Mouse (Mus musculus) limb, embryonic 11.5 days (tissue): ENCODE measurements around the gene Acot13. TPM values are rescaled to one million over a fixed set of nuclear protein-coding genes. Genes with fewer than 3 reads are reported as not detected.

Experiments
- ATAC-seq: fragments of 200-750 bp; cut with Nextera tagmentation; 2 replicates; pipeline ENCODE4 v1.8.0; 2017; ENCODE audit warnings: low read depth; ENCODE audit not compliant: insufficient number of reproducible peaks, low FRiP score, low TSS enrichment
- DNase-seq: peaks from one replicate; pipeline ENCODE4 v3.0.0-alpha.2; 2015; ENCODE audit warnings: low spot score
- H3K27ac ChIP-seq: fragments of 300-500 bp; sonication (generic); replicated peaks from 2 replicates; pipeline ENCODE4 v1.5.1; 2014; ENCODE audit warnings: low read depth, mild to moderate bottlenecking, low read length
- H3K27me3 ChIP-seq: fragments of 300-500 bp; sonication (generic); 2 replicates; pipeline ENCODE4 v1.6.1; 2014; ENCODE audit warnings: mild to moderate bottlenecking, low read length, mixed read lengths; ENCODE audit not compliant: control insufficient read depth, insufficient read depth
- H3K36me3 ChIP-seq: fragments of 300-500 bp; sonication (generic); 2 replicates; pipeline ENCODE4 v1.6.1; 2014; ENCODE audit warnings: mild to moderate bottlenecking, low read length, moderate library complexity, mixed read lengths; ENCODE audit not compliant: control insufficient read depth, insufficient read depth
- H3K4me1 ChIP-seq: fragments of 300-500 bp; sonication (generic); 2 replicates; pipeline ENCODE4 v1.6.1; 2014; ENCODE audit warnings: low read length, mixed read lengths; ENCODE audit not compliant: control insufficient read depth, insufficient read depth
- H3K4me2 ChIP-seq: fragments of 300-500 bp; sonication (generic); 2 replicates; pipeline ENCODE4 v1.6.1; 2014; ENCODE audit warnings: low read depth, mild to moderate bottlenecking, moderate library complexity; ENCODE audit not compliant: severe bottlenecking
- H3K4me3 ChIP-seq: fragments of 300-500 bp; sonication (generic); 2 replicates; pipeline ENCODE4 v1.5.1; 2014; ENCODE audit warnings: low read depth, low read length
- H3K9ac ChIP-seq: fragments of 300-500 bp; sonication (generic); 2 replicates; pipeline ENCODE4 v1.6.1; 2014; ENCODE audit warnings: mild to moderate bottlenecking, low read length
- H3K9me3 ChIP-seq: fragments of 300-500 bp; sonication (generic); 2 replicates; pipeline ENCODE4 v1.6.1; 2016; ENCODE audit warnings: low read length; ENCODE audit not compliant: control insufficient read depth
- WGBS: fragments of 180-500 bp; shearing (Covaris S2); extraction: QIAGEN DNeasy Blood & Tissue Kit; methylation state at CpG from one replicate; pipeline ENCODE4 v1.1.7; 2014; 5-methylcytosine and 5-hydroxymethylcytosine counted together
- polyA plus RNA-seq: library from polyadenylated mRNA; unstranded; fragments of >200 nt; fragmentation: Nextera tagmentation; extraction: Ambion mirVana; gene quantifications from 2 replicates; pipeline ENCODE4 v1.2.1, GENCODE M21; 2014

Gene Acot13
- polyA plus RNA-seq, 1 experiment from 2014 or later = 71.1 TPM

DNA sequence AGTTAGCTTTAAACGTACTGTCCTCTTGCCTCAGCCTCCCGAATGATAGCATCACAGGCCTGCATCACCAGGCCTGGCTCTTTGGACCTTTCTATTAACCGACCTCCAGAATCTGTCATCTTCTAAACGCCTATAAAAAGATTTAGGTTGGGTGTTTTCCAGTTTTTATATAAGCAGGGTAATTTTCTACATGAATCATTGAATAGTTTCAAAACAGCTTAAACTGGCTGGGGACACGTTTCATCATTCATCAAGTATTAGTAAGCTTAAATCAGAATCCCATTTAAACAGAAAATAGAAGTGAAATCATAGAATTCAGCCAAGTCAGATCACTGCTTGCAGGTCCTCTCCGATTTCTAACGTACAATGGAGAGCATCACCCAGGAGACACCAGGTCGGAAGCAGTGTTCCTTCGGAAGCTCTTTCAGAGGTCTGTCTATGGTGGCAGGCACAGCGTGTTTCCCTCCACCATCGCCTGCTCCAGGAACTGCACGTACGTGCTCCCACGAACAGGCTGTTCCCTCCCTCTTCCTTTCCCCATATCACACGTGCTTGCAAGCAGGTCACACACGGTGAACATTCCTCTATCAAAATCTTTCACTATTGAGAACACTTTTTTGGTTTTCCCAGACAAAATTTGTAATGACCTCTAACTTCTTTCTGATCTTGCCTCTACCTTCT lies 8.5 kb downstream of the Acot13 start:
- no peaks in the 10 kb centered on the region for H3K4me1 ChIP-seq
- no peak overlapping the region for H3K4me3 ChIP-seq
- H3K27me3 ChIP-seq = no peaks in the 10 kb centered on the region
- no peaks in the 10 kb centered on the region for H3K36me3 ChIP-seq
- 87% methylated on average over 16 of the region's 16 CpGs for WGBS
- ATAC-seq (no peak), DNase-seq (no peak)
- no peak overlapping the region for H3K27ac ChIP-seq
- no peaks in the 10 kb centered on the region for H3K9me3 ChIP-seq
- H3K9ac ChIP-seq = no peak overlapping the region
- no peak overlapping the region for H3K4me2 ChIP-seq

DNA sequence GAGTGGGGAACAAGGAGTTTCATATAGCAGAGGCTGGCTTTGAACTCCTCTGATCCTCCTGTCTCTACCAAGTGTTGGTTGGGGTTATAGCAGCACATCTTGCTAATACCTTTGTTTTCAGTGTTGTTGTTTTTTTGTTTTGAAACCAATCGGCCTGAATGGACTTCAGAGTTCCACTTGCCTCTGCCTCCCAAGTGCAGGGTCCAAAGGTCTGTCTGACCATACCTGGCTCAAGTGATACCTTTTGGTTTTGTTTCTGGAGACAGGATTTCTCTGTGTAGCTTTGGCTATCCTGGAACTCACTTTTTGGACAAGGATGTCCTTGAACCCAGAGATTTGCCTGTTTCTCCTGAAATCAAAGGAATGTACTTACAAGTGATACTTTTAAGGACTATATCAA lies 11.4 kb downstream of the Acot13 start:
- H3K4me2 ChIP-seq = no peak overlapping the region
- WGBS = 83% methylated on average over 1 of the region's 1 CpGs
- H3K9ac ChIP-seq = no peak overlapping the region
- H3K4me1 ChIP-seq = no peaks in the 10 kb centered on the region
- DNase-seq = no peak
- no peak overlapping the region for H3K27ac ChIP-seq
- no peaks in the 10 kb centered on the region for H3K9me3 ChIP-seq
- H3K36me3 ChIP-seq = no peaks in the 10 kb centered on the region
- no peak for ATAC-seq
- no peak overlapping the region for H3K4me3 ChIP-seq
- H3K27me3 ChIP-seq = no peaks in the 10 kb centered on the region

DNA sequence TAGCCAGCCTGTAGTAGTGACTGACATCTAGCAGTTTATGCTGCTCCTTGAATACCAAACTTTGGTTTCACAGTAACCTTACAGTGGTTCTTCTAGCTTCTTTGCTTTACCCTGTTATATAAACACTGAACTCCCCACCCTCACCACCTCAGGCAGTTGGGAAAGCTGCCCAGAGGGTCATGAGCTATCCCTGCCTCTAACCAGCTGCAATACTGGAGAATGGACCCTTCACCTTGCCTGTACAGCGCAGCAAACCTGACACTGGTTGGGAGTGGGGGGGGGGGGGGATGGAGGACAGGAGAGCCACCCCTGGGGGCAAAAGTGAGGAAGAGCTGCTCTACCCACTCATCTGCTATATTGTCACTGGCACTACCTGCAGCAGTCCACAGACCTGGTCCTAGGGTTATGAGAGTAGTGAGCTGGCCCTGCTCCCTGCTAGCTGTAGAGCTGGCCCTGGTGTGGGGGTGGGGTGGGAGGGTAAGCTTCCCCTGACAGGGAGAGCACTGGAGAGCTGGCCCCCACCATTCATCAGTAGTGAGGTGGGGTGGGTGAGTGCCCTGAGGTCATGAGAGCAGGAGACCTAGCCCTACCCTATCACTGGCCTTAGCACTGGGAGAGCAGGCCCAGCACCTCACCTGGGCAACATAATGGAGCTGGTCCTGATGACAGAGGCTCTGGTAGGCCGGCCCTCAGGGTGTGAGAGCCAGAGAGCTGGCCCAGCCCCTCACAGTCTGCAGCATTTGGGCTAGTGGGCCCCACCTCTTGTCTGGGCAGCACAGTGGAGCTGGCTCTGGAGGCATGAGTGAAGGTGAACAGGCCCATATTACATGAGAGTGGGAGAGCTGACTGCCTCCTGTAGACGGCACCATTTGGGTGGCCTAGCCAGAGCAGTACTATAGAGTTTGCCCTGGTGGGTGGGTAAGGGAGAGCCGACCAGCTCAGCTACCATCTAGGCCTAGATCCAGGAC lies 14.9 kb downstream of the Acot13 start:
- H3K9me3 ChIP-seq = no peaks in the 10 kb centered on the region
- peaks cover 12% of the 10 kb centered on the region for H3K36me3 ChIP-seq
- H3K4me2 ChIP-seq = no peak overlapping the region
- DNase-seq = peak; percentile 36
- H3K4me3 ChIP-seq = no peak overlapping the region
- H3K27ac ChIP-seq = no peak overlapping the region
- ATAC-seq = peak; percentile 80
- H3K4me1 ChIP-seq = no peaks in the 10 kb centered on the region
- 63% methylated on average over 4 of the region's 4 CpGs for WGBS
- H3K9ac ChIP-seq = no peak overlapping the region
- no peaks in the 10 kb centered on the region for H3K27me3 ChIP-seq

DNA sequence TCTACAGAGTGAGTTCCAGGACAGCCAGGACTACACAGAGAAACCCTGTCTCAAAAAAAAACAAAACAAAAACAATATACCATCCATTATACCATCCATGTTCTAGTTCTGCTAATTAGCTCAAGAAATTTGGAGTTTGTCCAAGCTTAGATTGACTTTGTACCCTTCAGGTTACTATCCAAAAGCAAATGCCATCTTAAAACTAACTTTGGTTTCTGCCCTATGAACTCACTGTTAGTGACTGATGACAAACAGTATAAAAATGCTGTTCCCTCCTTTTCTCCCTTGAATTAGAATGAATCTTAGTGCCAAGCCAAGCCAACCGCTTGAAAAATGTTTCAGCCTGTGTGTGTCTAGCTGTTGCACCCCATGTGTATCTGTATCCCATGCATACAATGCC lies 16.7 kb downstream of the Acot13 start:
- DNase-seq = no peak
- Histone ChIP-seq H3K4me2 (no peak overlapping the region), H3K9me3 (no peaks in the 10 kb centered on the region), H3K27ac (no peak overlapping the region), H3K4me1 (no peaks in the 10 kb centered on the region), H3K4me3 (no peak overlapping the region), H3K27me3 (no peaks in the 10 kb centered on the region), H3K36me3 (peaks cover 16% of the 10 kb centered on the region), H3K9ac (no peak overlapping the region)
- no peak for ATAC-seq
- whole genome bisulfite sequencing = 91% methylated on average over 1 of the region's 1 CpGs

DNA sequence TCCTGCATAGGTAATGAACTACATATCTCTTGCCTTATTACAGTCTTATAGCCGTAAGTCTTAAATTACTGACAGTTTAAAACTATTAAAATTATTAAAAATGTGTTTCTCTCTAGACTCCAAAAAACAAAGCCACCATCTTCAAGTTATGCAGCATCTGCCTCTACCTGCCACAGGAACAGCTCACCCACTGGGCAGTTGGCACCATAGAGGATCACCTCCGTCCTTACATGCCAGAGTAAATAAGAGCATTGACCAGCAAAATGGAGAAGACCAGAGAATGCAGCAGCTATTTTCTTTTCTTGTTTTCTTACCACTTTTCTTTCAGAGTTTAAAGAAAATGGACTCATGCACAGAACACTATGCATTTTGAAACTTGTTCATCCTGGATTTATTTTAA lies 18.8 kb downstream of the Acot13 start:
- Histone ChIP-seq H3K4me2 (no peak overlapping the region), H3K36me3 (peaks cover 18% of the 10 kb centered on the region), H3K27ac (no peak overlapping the region), H3K4me3 (no peak overlapping the region), H3K27me3 (no peaks in the 10 kb centered on the region), H3K9ac (no peak overlapping the region), H3K4me1 (no peaks in the 10 kb centered on the region), H3K9me3 (no peaks in the 10 kb centered on the region)
- DNase-seq = no peak
- no peak for ATAC-seq
- WGBS = 90% methylated on average over 2 of the region's 2 CpGs

DNA sequence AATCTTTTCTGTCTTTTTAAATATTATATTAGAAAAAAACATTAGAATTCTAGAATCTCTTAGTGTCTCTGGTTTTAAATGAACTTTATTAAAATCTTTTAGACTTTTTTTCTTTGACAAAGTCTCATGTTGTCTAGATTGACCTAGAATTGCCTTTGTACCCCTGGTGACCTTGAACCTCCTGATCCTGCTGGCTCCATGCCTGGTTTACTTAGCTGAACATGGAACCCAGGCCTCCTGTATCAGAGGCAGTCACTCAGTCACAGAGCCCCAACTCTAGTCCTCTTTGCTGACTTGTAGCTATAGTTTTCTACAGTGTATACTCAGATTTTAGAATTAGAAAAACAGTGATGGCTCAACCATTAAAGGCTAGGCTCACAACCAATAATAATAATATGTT lies 25.3 kb downstream of the Acot13 start:
- H3K4me3 ChIP-seq = no peak overlapping the region
- no peak overlapping the region for H3K9ac ChIP-seq
- no peak overlapping the region for H3K27ac ChIP-seq
- no peak for ATAC-seq
- DNase-seq = no peak
- H3K27me3 ChIP-seq = no peaks in the 10 kb centered on the region
- H3K9me3 ChIP-seq = no peaks in the 10 kb centered on the region
- peaks cover 5% of the 10 kb centered on the region; the same call in 1 of the 2 replicates for H3K4me1 ChIP-seq
- no peak overlapping the region for H3K4me2 ChIP-seq
- peaks cover 10% of the 10 kb centered on the region; the same call in 1 of the 2 replicates for H3K36me3 ChIP-seq

DNA sequence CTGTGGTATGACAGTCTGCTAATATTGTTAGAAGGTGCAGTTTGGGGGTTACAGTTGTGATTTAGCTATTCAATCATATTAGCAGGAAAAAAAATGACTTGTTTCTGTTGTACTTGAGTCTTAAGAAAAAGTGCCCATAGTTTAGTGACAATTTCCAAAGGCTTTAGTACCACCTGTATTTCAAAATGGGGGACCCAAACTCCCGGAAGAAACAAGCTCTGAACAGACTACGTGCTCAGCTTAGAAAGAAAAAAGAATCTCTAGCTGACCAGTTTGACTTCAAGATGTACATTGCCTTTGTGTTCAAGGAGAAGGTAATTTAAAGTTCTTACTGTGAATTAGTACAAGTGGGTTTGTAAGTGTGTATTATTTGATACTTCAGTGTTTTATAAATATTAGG lies 28.1 kb downstream of the Acot13 start:
- no peak for ATAC-seq
- H3K9ac ChIP-seq = no peak overlapping the region

DNA sequence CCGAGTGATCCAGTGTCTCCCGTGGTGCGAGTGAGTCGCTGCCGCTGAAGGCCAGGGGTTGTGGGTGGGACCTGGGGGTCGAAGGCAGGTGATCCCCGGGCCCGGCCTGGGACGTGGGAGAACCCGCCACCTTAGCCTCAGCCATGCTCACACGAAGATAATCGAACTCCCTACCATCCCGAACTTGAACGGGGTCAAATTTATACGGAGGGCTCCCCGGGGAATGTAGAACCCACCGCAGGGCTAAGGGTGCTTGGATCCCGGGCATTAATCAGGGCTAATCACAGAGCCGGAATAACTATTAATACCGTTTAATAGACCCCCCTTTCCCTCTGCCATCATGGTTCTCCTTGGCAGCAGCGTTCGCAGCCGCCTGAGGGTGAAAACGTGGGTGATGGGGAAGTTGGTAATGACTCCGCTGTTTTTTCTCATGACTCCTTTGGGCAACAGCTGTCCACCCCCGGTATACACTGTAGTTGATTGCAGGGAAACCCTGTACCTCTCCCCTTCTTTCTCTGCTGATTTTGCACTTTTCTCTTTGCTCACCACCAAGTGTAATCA lies 29.1 kb downstream of the Acot13 start:
- Histone ChIP-seq H3K9ac (peak overlapping the region; percentile 88), H3K9me3 (no peaks in the 10 kb centered on the region), H3K4me1 (peaks cover 5% of the 10 kb centered on the region; the same call in 1 of the 2 replicates), H3K4me2 (peak overlapping the region; percentile 91), H3K36me3 (peaks cover 5% of the 10 kb centered on the region; the same call in 1 of the 2 replicates), H3K27me3 (no peaks in the 10 kb centered on the region), H3K27ac (no peak overlapping the region; the same call in 1 of the 2 replicates), H3K4me3 (peak overlapping the region; percentile 98)
- WGBS = under 1% methylated on average over 26 of the region's 26 CpGs
- no peak for ATAC-seq
- DNase-seq = peak; percentile 45

More for the DNA sequence above, 28.1 kb downstream of the Acot13 start:
- Histone ChIP-seq H3K4me1 (peaks cover 5% of the 10 kb centered on the region; the same call in 1 of the 2 replicates), H3K4me3 (peak overlapping the region; percentile 98), H3K27me3 (no peaks in the 10 kb centered on the region), H3K4me2 (peak overlapping the region; percentile 91), H3K9me3 (no peaks in the 10 kb centered on the region), H3K27ac (no peak overlapping the region), H3K36me3 (peaks cover 5% of the 10 kb centered on the region; the same call in 1 of the 2 replicates)
- WGBS = 56% methylated on average over 2 of the region's 2 CpGs
- DNase-seq = no peak
